Mouse (Mus musculus): ENCODE data around the gene Cstf3. TPM values are rescaled to one million over a fixed set of nuclear protein-coding genes. Genes with fewer than 3 reads are reported as not detected.

Gene Cstf3
- 34.5 and 36.4 TPM in 2 replicates for polyA plus RNA-seq (2021; fragmentation: Nextera tagmentation)
- long read RNA-seq, experiment 1, transcript Cstf3-201 (21 exons, 2,817 nt): minor isoform, 9 of 43 reads
- long read RNA-seq, experiment 1, transcript Cstf3-202 (3 exons, 2,589 nt): major isoform, 21 of 43 reads
- long read RNA-seq, experiment 1, partial matches to known transcripts: 7 of 43 reads
- long read RNA-seq, experiment 1, other reads (novel, unspliced or antisense): 5 of 43 reads
- long read RNA-seq, experiment 2, transcript Cstf3-206 (2 exons, 644 nt): minor isoform, 6 of 129 reads
- long read RNA-seq, experiment 2, transcript Cstf3-202 (3 exons, 2,589 nt): minor isoform, 29 of 129 reads
- long read RNA-seq, experiment 2, transcript Cstf3-201 (21 exons, 2,817 nt): major isoform, 78 of 129 reads
- long read RNA-seq, experiment 2, partial matches to known transcripts: 3 of 129 reads
- long read RNA-seq, experiment 2, other reads (novel, unspliced or antisense): 13 of 129 reads

GRCm38 (mm10) chr2:104590068-104590828 lies at the start of gene Cstf3:
Cstf3 (plus strand) TSS chr2:104590523.

GRCm38 (mm10) chr2:104711585-104712485 lies 121.5 kb downstream of the Cstf3 start, which contains the start of gene Tcp11l1:
Tcp11l1 (minus strand) TSS chr2:104712169.

Other genes starting within 250 kb of the Cstf3 start
- 16.4 and 18.6 TPM in 2 replicates for gene D430041D05Rik, start 179.5 kb upstream of the Cstf3 start, polyA plus RNA-seq (2021; fragmentation: Nextera tagmentation)
- 17.7 and 19.2 TPM in 2 replicates for gene Hipk3, start 96.1 kb upstream of the Cstf3 start, polyA plus RNA-seq (2021; fragmentation: Nextera tagmentation)
- 13.4 and 15.5 TPM in 2 replicates for gene Tcp11l1, start 121.6 kb downstream of the Cstf3 start, polyA plus RNA-seq (2021; fragmentation: Nextera tagmentation)
- not detected in 2 replicates for gene Pin1rt1, start 125.9 kb downstream of the Cstf3 start, polyA plus RNA-seq (2021; fragmentation: Nextera tagmentation)
- 2.2 and 2.3 TPM in 2 replicates for gene Depdc7, start 152.4 kb downstream of the Cstf3 start, polyA plus RNA-seq (2021; fragmentation: Nextera tagmentation)
- 0.82 and 0.97 TPM in 2 replicates for gene Qser1, start 226.2 kb downstream of the Cstf3 start, polyA plus RNA-seq (2021; fragmentation: Nextera tagmentation)

Measured in layer of hippocampus, adult 6 months (tissue).